ENCODE assay signal across 16 mouse cellular contexts in the genomic region with DNA sequence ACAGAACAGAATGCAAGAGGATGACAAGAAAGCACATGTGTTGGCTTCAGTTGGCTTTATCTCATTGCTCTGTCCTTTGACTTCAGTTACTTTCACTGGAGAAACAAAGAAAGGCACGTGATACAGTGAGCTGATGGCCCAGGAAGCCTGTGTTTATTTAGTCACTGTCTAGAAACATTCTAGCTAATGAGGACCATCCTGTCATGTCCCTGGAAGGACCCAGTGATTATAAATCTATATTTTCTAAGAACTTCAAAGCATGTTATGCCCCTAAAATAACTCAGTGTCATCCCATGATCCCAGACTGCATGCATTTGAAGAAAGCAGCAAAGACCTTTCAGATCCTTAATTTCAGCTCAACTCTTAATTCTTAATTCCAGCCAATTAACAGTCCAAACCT.
"Had no signal": no experiment of that assay in that cellular context is flagged by ENCODE, and none has a peak within 500 bp of the region (broad histone marks: within the 10 kb centered on the region; RNA-seq: fewer than 3 reads in every experiment).

No protein-coding gene starts in this region.

- H3K4me3 ChIP-seq: liver, embryonic 13.5 days; liver, embryonic 15.5 days; lung, embryonic 15.5 days; megakaryocyte, embryonic 14.5 days; midbrain, embryonic 13.5 days; midbrain, embryonic 15.5 days; neural tube, embryonic 12.5 days; stomach, embryonic 15.5 days had no signal

- H3K27ac ChIP-seq: liver, embryonic 13.5 days; liver, embryonic 15.5 days; lung, embryonic 15.5 days; macrophage; midbrain, embryonic 13.5 days; midbrain, embryonic 15.5 days; neural tube, embryonic 12.5 days; stomach, embryonic 15.5 days; stomach, postnatal 0 days had no signal

- H3K9ac ChIP-seq: liver, embryonic 13.5 days; liver, embryonic 15.5 days; liver, postnatal 0 days; lung, embryonic 15.5 days; midbrain, embryonic 13.5 days; midbrain, embryonic 15.5 days; neural tube, embryonic 12.5 days; stomach, embryonic 15.5 days had no signal

- H3K4me2 ChIP-seq: liver, embryonic 13.5 days; liver, embryonic 15.5 days; lung, embryonic 15.5 days; midbrain, embryonic 11.5 days; midbrain, embryonic 13.5 days; midbrain, embryonic 15.5 days; neural tube, embryonic 12.5 days; stomach, embryonic 15.5 days had no signal

- H3K36me3 ChIP-seq: liver, embryonic 13.5 days; liver, embryonic 15.5 days; lung, embryonic 15.5 days; midbrain, embryonic 15.5 days; stomach, embryonic 15.5 days had no signal

- ATAC-seq: liver, postnatal 0 days; midbrain, embryonic 13.5 days; midbrain, embryonic 15.5 days had no signal

- DNase-seq: liver, embryonic 13.5 days; liver, postnatal 0 days; right cerebral cortex, postnatal 14 days; thymus, adult 2 months; thymus, postnatal 25 days; thymus, postnatal 4 days had no signal

- H3K4me1 ChIP-seq: liver, embryonic 13.5 days; liver, embryonic 15.5 days; megakaryocyte, embryonic 14.5 days; midbrain, embryonic 13.5 days; midbrain, embryonic 15.5 days; neural tube, embryonic 12.5 days; stomach, embryonic 15.5 days had no signal

- H3K27me3 ChIP-seq: liver, embryonic 13.5 days; liver, embryonic 15.5 days; lung, embryonic 15.5 days; megakaryocyte, embryonic 14.5 days; midbrain, embryonic 13.5 days; midbrain, embryonic 15.5 days; neural tube, embryonic 12.5 days; stomach, embryonic 15.5 days had no signal

- H3K9me3 ChIP-seq: liver, embryonic 13.5 days; liver, embryonic 15.5 days; lung, embryonic 15.5 days; midbrain, embryonic 13.5 days; midbrain, embryonic 15.5 days; neural tube, embryonic 12.5 days; stomach, embryonic 15.5 days had no signal
